Mouse (Mus musculus) CD4-positive, CD25-positive, alpha-beta regulatory T cell, adult 4 months (primary cell): Measurements from ENCODE around the gene Pdha1. TPM values are rescaled to one million over a fixed set of nuclear protein-coding genes. Genes with fewer than 3 reads are reported as not detected.

Experiments
- polyA plus RNA-seq, 2 experiments: library from polyadenylated mRNA; unstranded; fragments of 100-300 nt; shearing (Covaris generic); gene quantifications; one replicate each; pipeline ENCODE4 v1.2.1; 2017

The Pdha1 gene
- polyA plus RNA-seq, 2 experiments from 2014 or later, result 170 to 198 TPM

Other genes starting within 250 kb of the Pdha1 start
- gene Map3k15, start 150.0 kb downstream of the Pdha1 start, polyA plus RNA-seq, result under 1 TPM; 0.54 TPM